Mouse (Mus musculus): ENCODE results near the gene Ppt2.

DNA sequence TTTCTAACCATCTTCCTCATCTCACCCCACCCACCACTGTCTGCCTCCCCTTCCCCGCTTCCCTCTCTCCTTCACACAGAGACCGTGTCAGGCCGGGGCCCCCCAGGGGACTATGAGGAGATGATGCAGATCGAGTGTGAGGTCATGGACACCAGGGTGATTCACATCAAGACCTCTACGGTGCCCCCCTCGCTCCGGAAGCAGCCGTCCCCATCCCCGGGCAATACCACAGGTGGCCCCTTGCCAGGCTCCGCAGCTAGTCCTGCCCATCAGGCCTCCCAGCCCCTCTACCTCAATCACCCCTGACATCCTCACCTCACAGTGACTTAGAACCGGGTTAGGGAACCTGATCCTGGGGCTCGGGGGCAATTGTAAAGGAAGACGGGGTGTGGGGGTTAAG lies 26.1 kb upstream of the Ppt2 start:
- TF ChIP-seq POLR2A (IDR thresholded peaks at IDR 0.05; ENCODE audit: borderline replicate concordance, low read depth, low read length) (no peak), CTCF (IDR thresholded peaks at IDR 0.05; ENCODE audit: low read depth, low read length) (no peak)

Data from bone marrow macrophage, adult 2 months (primary cell).